Mouse (Mus musculus): ENCODE measurements around the gene Edc3.

- TF ChIP-seq CTCF (IDR thresholded peaks at IDR 0.05), result peak; percentile 68
- TF ChIP-seq EP300 (IDR thresholded peaks at IDR 0.05), result no peak
These were observed 20.2 kb upstream of the Edc3 start for GRCm38 (mm10) chr9:57688158-57688557.
